Mouse (Mus musculus): ENCODE measurements around the gene Nr4a1.

DNA sequence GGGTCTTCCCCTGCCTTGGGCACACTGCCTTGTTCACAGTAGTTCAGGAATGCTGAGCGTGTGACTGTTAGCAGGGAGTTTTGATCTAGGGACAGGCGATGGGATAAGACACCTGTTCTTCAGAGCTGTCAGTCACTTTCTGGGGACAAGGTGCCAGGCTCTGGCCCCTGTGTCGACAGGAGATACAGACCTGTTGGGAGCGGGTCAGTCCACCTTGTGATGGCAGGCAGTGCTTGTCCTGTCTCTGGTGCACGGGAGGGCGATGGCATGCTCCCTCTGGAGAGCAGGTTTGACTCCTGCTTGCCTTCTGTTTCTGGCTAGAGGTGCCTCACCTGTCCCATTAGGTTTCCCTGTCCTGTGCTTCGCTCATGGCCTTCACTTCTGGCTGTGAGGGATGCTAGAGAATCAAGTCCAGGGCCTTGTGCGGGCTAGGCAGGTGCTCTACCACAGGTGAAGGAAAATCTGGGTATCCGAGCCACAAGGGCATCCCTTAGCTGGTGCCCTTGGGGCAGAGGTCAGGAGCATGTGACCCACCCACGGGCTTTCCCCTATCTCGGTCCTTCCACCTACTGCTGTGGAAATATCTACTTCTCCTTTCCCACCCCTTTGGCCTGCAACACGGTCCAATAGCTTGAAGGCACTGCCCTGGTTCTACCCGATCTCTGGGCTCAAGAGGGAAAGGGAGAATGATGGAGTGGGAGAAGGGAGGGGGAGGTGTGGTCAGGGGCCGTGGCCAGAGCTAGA is 2.6 kb downstream of the Nr4a1 start:
- TF ChIP-seq TAL1 (IDR thresholded peaks at IDR 0.05; ENCODE audit: low read length) (no peak), GATA1 (IDR thresholded peaks at IDR 0.05; ENCODE audit: low read length) (no peak)

Measured in erythroblast, embryonic 14.5 days (primary cell).